Mouse (Mus musculus) myocyte (in vitro differentiated cells): ENCODE data around the gene Msi1. TPM values are rescaled to one million over a fixed set of nuclear protein-coding genes. Genes with fewer than 3 reads are reported as not detected.

Experiments
- H3K27me3 ChIP-seq: one replicate; pipeline ENCODE4 v1.6.1; 2011; ENCODE audit not compliant: control insufficient read depth, insufficient read depth, insufficient read length
- H3K36me3 ChIP-seq: one replicate; pipeline ENCODE4 v1.6.1; 2011; ENCODE audit not compliant: control insufficient read depth, insufficient read depth
- H3K4me2 ChIP-seq: one replicate; pipeline ENCODE4 v1.6.1; 2011; ENCODE audit warnings: low read depth, control low read depth
- H3K4me3 ChIP-seq: one replicate; pipeline ENCODE4 v1.5.1; 2011; ENCODE audit warnings: mild to moderate bottlenecking, control low read depth, moderate library complexity
- H3K79me2 ChIP-seq: one replicate; pipeline ENCODE4 v1.6.1; 2011; ENCODE audit not compliant: control insufficient read depth, insufficient read depth
- H3ac ChIP-seq: one replicate; pipeline ENCODE4 v1.6.1; 2011; ENCODE audit not compliant: control insufficient read depth, insufficient read length
- CEBPB ChIP-seq: IDR thresholded peaks from 2 replicates; pipeline ENCODE4 v1.6.1; 2011; ENCODE audit warnings: mild to moderate bottlenecking, moderate library complexity; ENCODE audit not compliant: poor library complexity, insufficient read depth, severe bottlenecking
- E2F4 ChIP-seq: IDR thresholded peaks from one replicate; pipeline ENCODE4 v1.6.1; 2011; ENCODE audit warnings: mild to moderate bottlenecking, control low read depth, moderate library complexity; ENCODE audit not compliant: insufficient read depth
- MAX ChIP-seq: IDR thresholded peaks from one replicate; pipeline ENCODE4 v1.6.1; 2011; ENCODE audit warnings: low read depth, mild to moderate bottlenecking, control low read depth
- MYOD1 ChIP-seq, 3 experiments: IDR thresholded peaks; one replicate each; pipeline ENCODE4 v1.6.1; 2011; ENCODE audit warnings: control low read depth in 2 of 3, low read depth in 2 of 3, mild to moderate bottlenecking in 2 of 3, moderate library complexity in 1 of 3; ENCODE audit not compliant: insufficient read length in 2 of 3, control insufficient read depth in 1 of 3
- MYOG ChIP-seq, 3 experiments: IDR thresholded peaks; one replicate each; pipeline ENCODE4 v1.6.1; 2011; ENCODE audit warnings: control low read depth in 2 of 3, low read depth in 2 of 3, mild to moderate bottlenecking in 2 of 3; ENCODE audit not compliant: insufficient read length in 2 of 3, control insufficient read depth in 1 of 3, insufficient read depth in 1 of 3
- POLR2A ChIP-seq: IDR thresholded peaks from one replicate; pipeline ENCODE4 v1.6.1; 2011; ENCODE audit warnings: low read depth, mild to moderate bottlenecking, control low read depth, moderate library complexity; ENCODE audit not compliant: insufficient read length
- POLR2AphosphoS2 ChIP-seq: IDR thresholded peaks from one replicate; pipeline ENCODE4 v1.6.1; 2011; ENCODE audit warnings: low read depth, control low read depth; ENCODE audit not compliant: insufficient read length
- REST ChIP-seq: IDR thresholded peaks from one replicate; pipeline ENCODE4 v1.6.1; 2011; ENCODE audit warnings: mild to moderate bottlenecking, control low read depth, moderate library complexity; ENCODE audit not compliant: insufficient read depth, insufficient read length
- SRF ChIP-seq: IDR thresholded peaks from one replicate; pipeline ENCODE4 v1.6.1; 2011; ENCODE audit warnings: low read depth; ENCODE audit not compliant: control insufficient read depth, insufficient read length
- TCF12 ChIP-seq: IDR thresholded peaks from one replicate; pipeline ENCODE4 v1.6.1; 2011; ENCODE audit warnings: mild to moderate bottlenecking, control low read depth; ENCODE audit not compliant: poor library complexity, insufficient read depth, severe bottlenecking
- TCF3 ChIP-seq: IDR thresholded peaks from one replicate; pipeline ENCODE4 v1.6.1; 2011; ENCODE audit warnings: low read depth, control low read depth; ENCODE audit not compliant: insufficient read length
- USF1 ChIP-seq: IDR thresholded peaks from one replicate; pipeline ENCODE4 v1.6.1; 2011; ENCODE audit warnings: low read depth, mild to moderate bottlenecking, control low read depth, moderate library complexity
- polyA plus RNA-seq: library from polyadenylated mRNA; unstranded; fragments of >200 nt; fragmentation: generic; extraction: Trizol; gene quantifications from one replicate; pipeline ENCODE4 v1.2.1, GENCODE M21; 2012; ENCODE audit warnings: missing spikeins

The Msi1 gene
- polyA plus RNA-seq, 1 experiment, result 0.31 TPM

DNA sequence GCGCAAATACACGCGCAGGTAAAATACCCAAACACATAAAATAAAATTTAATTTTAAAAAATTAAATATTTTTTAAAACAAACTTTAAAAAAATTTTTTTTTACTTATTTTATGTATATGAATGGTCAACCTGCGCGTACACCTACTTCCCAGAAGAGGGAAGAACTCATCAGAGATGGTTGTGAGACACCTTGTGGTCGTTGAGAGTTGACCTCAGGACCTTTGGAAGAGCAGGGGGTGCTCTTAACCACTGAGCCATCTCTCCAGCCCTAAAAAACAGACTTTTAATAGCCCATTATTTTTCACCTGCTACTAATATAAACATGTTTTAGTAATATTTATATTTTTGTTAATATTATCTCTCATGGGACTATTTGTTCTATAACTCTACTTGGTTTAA is 54.0 kb downstream of the Msi1 start:
- no peaks in the 10 kb centered on the region for H3K79me2 ChIP-seq
- H3ac ChIP-seq, result peak overlapping the region; percentile 36
- peak overlapping the region; percentile 50 for H3K4me3 ChIP-seq
- H3K36me3 ChIP-seq, result no peaks in the 10 kb centered on the region
- peak overlapping the region; percentile 96 for H3K4me2 ChIP-seq
- TF ChIP-seq MYOD1 (IDR thresholded peaks at IDR 0.05; ENCODE audit: control insufficient read depth in 1 of 3, insufficient read length in 2 of 3, low read depth in 2 of 3) (no peak), POLR2A (no peak), POLR2AphosphoS2 (no peak), MAX (no peak), USF1 (no peak), SRF (no peak), E2F4 (no peak), CEBPB (no peak), MYOG (IDR thresholded peaks at IDR 0.05; ENCODE audit: control insufficient read depth in 1 of 3, insufficient read depth in 1 of 3, insufficient read length in 2 of 3, low read depth in 2 of 3) (no peak), REST (no peak), TCF3 (no peak), TCF12 (no peak)
- no peaks in the 10 kb centered on the region for H3K27me3 ChIP-seq

DNA sequence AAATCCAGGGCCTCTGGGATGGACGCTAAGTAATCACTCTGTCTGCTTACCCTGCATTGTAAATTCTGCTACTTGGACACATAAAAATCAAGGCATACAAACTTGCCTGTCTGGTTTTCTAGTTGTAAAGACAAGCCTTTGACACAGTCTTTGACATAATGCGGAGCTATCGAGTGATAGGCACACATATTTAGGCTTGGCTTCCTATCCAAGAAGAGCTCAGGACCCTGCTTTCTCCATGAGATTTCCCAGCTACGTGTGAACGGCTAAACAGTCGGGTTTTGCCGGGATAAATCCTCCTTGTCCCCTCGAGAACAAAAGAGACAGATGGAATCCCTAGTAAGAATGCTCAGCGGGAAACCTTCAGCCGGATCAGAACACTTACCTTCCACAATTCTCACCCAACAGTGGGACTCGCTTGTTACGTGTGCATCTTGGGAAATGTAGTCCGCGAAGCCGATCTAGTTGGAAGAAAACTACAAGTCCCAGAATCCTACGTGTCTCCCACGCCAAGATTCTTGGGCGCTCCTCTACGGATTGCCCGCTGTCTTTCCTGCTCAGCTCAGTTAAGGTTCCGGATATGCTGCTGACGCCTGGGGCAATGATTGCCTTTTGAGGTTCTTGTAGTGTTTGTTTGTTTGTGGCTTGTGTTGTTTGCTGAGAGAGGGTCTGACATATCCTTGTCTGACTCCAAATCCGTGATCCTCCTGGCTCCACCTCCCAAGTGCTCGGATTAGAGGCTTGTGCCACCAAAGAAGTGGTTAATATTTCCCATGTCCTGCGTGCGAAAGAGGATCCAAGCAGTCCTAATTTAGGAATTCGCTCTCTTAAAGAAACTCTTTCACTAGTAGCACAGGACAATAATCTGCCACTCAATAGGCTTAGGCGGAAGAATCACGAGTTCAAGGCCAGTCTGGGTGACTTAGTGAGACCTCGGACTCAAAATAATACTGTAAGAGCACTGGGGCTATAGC is 54.8 kb downstream of the Msi1 start, which contains the start of gene Sirt4:
Sirt4 (minus strand) TSS at position 779 of the 974 bp plus-strand sequence.
- no peaks in the 10 kb centered on the region for H3K27me3 ChIP-seq
- H3K4me3 ChIP-seq, result peak within 1 kb of the TSS; percentile 50
- H3K36me3 ChIP-seq, result no peaks in the 10 kb centered on the region
- peak within 1 kb of the TSS; percentile 36 for H3ac ChIP-seq
- H3K79me2 ChIP-seq, result no peaks in the 10 kb centered on the region
- H3K4me2 ChIP-seq, result peak within 1 kb of the TSS; percentile 96
- peak; percentile 74 for TF ChIP-seq POLR2AphosphoS2
- no peak for TF ChIP-seq USF1
- TF ChIP-seq POLR2A, result peak; percentile 60

DNA sequence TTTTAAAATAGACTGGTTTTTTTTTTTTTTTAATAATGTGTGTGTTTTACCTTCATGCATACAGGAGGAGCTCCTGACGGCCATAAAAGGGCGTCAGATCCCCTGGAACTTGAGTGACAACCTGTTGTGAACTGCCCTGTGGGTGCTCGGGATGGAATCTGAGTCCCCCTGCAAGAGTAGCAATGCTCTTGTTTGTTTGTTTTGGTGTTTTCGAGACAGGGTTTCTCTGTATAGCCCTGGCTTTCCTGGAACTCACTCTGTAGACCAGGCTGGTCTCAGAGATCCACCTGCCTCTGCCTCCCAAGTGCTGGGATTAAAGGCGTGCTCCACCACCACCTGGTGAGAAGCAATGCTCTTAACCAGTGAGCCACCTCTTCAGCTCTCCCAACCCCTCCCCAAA is 55.6 kb downstream of the Msi1 start:
- Histone ChIP-seq H3K4me2 (peak overlapping the region; percentile 96), H3K36me3 (no peaks in the 10 kb centered on the region), H3K27me3 (no peaks in the 10 kb centered on the region), H3K79me2 (no peaks in the 10 kb centered on the region), H3K4me3 (peak overlapping the region; percentile 50), H3ac (peak overlapping the region; percentile 36)
- no peak for TF ChIP-seq TCF12
- TF ChIP-seq POLR2A, result no peak
- no peak for TF ChIP-seq REST
- no peak for TF ChIP-seq MAX
- no peak for TF ChIP-seq USF1
- no peak for TF ChIP-seq E2F4
- TF ChIP-seq POLR2AphosphoS2, result no peak
- no peak for TF ChIP-seq SRF
- no peak for TF ChIP-seq TCF3
- TF ChIP-seq MYOD1 (IDR thresholded peaks at IDR 0.05; ENCODE audit: control insufficient read depth in 1 of 3, insufficient read length in 2 of 3, low read depth in 2 of 3), result no peak
- no peak for TF ChIP-seq MYOG (IDR thresholded peaks at IDR 0.05; ENCODE audit: control insufficient read depth in 1 of 3, insufficient read depth in 1 of 3, insufficient read length in 2 of 3, low read depth in 2 of 3)
- TF ChIP-seq CEBPB, result no peak

GRCm38 (mm10) chr5:115485489-115486205 is 56.2 kb downstream of the Msi1 start:
- no peaks in the 10 kb centered on the region for H3K36me3 ChIP-seq
- H3K4me3 ChIP-seq, result no peak overlapping the region
- H3K27me3 ChIP-seq, result no peaks in the 10 kb centered on the region
- TF ChIP-seq CEBPB (no peak), TCF3 (no peak)
- no peak overlapping the region for H3ac ChIP-seq
- H3K79me2 ChIP-seq, result no peaks in the 10 kb centered on the region
- H3K4me2 ChIP-seq, result no peak overlapping the region

DNA sequence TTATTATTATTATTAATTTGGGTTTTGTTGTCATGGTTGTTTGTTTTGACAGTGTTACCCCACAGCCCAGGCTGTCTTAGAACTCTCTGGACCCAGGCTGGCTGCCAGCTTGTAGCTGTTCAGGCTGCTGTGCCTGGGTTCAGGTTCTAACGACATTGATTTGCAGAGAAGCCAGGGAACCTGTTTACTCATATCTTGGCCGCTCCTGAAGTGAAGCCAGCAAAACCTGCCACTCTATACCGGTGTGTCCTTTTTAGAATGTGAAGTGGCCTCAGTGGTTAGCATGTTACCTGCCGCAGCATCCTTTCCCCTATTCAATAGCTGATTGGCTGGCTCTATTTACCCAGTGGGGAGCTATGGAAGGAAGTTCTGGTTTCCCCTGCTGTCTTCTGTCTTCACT is 57.3 kb downstream of the Msi1 start:
- TF ChIP-seq MAX (no peak), TCF12 (no peak), REST (no peak), E2F4 (no peak), CEBPB (no peak), TCF3 (no peak), POLR2A (no peak), SRF (no peak), USF1 (no peak), MYOD1 (IDR thresholded peaks at IDR 0.05; ENCODE audit: control insufficient read depth in 1 of 3, insufficient read length in 2 of 3, low read depth in 2 of 3) (no peak), MYOG (IDR thresholded peaks at IDR 0.05; ENCODE audit: control insufficient read depth in 1 of 3, insufficient read depth in 1 of 3, insufficient read length in 2 of 3, low read depth in 2 of 3) (no peak), POLR2AphosphoS2 (no peak)
- Histone ChIP-seq H3K36me3 (no peaks in the 10 kb centered on the region), H3K4me2 (no peak overlapping the region), H3K27me3 (no peaks in the 10 kb centered on the region), H3K4me3 (no peak overlapping the region), H3K79me2 (no peaks in the 10 kb centered on the region), H3ac (no peak overlapping the region)
